Mouse (Mus musculus): ENCODE results near the gene Cadm1.

- no peak for TF ChIP-seq CTCF (IDR thresholded peaks at IDR 0.05; ENCODE audit: low read depth, low read length)
- TF ChIP-seq POLR2A (IDR thresholded peaks at IDR 0.05; ENCODE audit: insufficient read depth, low read length), result no peak
Observed at GRCm38 (mm10) chr9:47603971-47604370, 74.0 kb downstream of the Cadm1 start.

All from ES-Bruce4 (cell line).